Mouse (Mus musculus) bone marrow, adult 2 months (tissue): ENCODE results near the gene 1700122O11Rik.

ENCODE experiments used
- CTCF ChIP-seq: fragments of 200-500 bp; IDR thresholded peaks from 2 replicates; pipeline ENCODE4 v1.5.1; 2011; ENCODE audit warnings: low read length, control low read depth; ENCODE audit not compliant: control insufficient read depth, insufficient read depth
- POLR2A ChIP-seq: fragments of 200-500 bp; IDR thresholded peaks from 2 replicates; pipeline ENCODE4 v1.6.1; 2011; ENCODE audit warnings: low read depth, mild to moderate bottlenecking, control low read depth, low read length, borderline replicate concordance; ENCODE audit not compliant: control insufficient read depth

GRCm38 (mm10) chr17:48043154-48043880, 5.2 kb upstream of the 1700122O11Rik start:
- no peak for TF ChIP-seq CTCF
- no peak for TF ChIP-seq POLR2A
